Mouse (Mus musculus) C2C12 (cell line): ENCODE measurements around the gene Cdk14.

ENCODE experiments used
- CEBPB ChIP-seq: IDR thresholded peaks from one replicate; pipeline ENCODE4 v1.6.1; 2011; ENCODE audit warnings: low read depth, mild to moderate bottlenecking, control low read depth, moderate library complexity
- CTCF ChIP-seq: IDR thresholded peaks from one replicate; pipeline ENCODE4 v1.5.1; 2011; ENCODE audit not compliant: control insufficient read depth, insufficient read depth, insufficient read length
- FOSL1 ChIP-seq: IDR thresholded peaks from one replicate; pipeline ENCODE4 v1.8.0; 2011; ENCODE audit warnings: mild to moderate bottlenecking, low read length; ENCODE audit not compliant: poor library complexity, insufficient read depth, severe bottlenecking
- MAX ChIP-seq: IDR thresholded peaks from one replicate; pipeline ENCODE4 v1.6.1; 2011; ENCODE audit warnings: mild to moderate bottlenecking, control low read depth
- MYOD1 ChIP-seq: IDR thresholded peaks from one replicate; pipeline ENCODE4 v1.6.1; 2011; ENCODE audit warnings: low read depth; ENCODE audit not compliant: control insufficient read depth, insufficient read length
- MYOG ChIP-seq: IDR thresholded peaks from one replicate; pipeline ENCODE4 v1.6.1; 2011; ENCODE audit not compliant: control insufficient read depth, insufficient read length; ENCODE audit errors: extremely low read depth
- USF1 ChIP-seq: IDR thresholded peaks from one replicate; pipeline ENCODE4 v1.6.1; 2011; ENCODE audit warnings: low read depth, mild to moderate bottlenecking, control low read depth, moderate library complexity

- TF ChIP-seq USF1 (no peak), CTCF (no peak), MYOG (no peak), CEBPB (peak; percentile 92), MYOD1 (no peak), MAX (no peak), FOSL1 (no peak)
These were observed 245.0 kb downstream of the Cdk14 start for GRCm38 (mm10) chr5:5175090-5175489.
